Mouse (Mus musculus): Measurements from ENCODE around the gene Tnip1. TPM values are rescaled to one million over a fixed set of nuclear protein-coding genes. Genes with fewer than 3 reads are reported as not detected.
A peak's percentile ranks its signal among the peaks of the same experiment; 100 is the strongest.
"Not testable (repeated sequence)": the region's sequence is repeated elsewhere in the genome, so short reads cannot be mapped to it uniquely, and the experiment has no call there.

The Tnip1 gene
- polyA plus RNA-seq, 1 experiment from 2014 or later: 20.3 TPM

DNA sequence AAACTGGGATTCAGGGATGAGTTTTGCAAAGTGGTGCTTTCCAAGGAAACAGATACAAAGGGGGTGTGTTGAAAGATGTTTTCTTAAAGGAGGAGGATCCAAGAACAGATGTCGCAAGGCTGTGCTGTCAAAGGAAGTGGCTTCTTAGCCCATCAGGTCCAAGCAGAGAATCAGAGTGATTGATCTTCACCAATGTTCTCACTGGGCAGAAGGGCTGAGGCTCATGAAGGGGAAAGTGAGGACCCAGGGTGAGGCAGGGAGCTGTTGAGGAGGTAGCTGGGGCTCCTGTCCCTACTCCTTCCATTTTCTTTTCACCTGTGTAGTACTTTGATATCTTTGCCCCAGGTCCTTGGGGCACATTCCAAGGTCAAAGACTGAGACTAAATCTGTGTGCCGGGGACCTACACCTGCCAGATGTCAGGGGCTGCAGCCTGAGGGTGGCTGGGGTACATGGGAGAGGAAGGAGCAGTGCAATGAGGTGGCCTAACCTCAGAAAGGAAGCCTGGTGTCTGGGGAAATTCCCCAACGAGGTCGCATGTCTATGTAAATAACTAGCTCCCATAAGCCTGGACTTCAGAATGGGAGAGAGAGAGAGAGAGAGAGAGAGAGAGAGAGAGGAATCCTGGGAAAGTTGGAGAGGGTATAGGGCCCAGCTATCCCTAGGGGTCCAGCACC lies 9.5 kb upstream of the Tnip1 start:
- no peak for ATAC-seq (replicated peaks; ENCODE audit: insufficient number of reproducible peaks, insufficient read depth, low FRiP score, low read depth)
- 44% methylated on average over 4 of the region's 4 CpGs for WGBS
- Histone ChIP-seq H3K36me3 (no peaks in the 10 kb centered on the region), H3K4me1 (replicated peaks) (peaks cover 21% of the 10 kb centered on the region), H3K27me3 (no peaks in the 10 kb centered on the region), H3K4me2 (no peak overlapping the region), H3K27ac (no peak overlapping the region), H3K4me3 (no peak overlapping the region), H3K9ac (no peak overlapping the region), H3K9me3 (replicated peaks) (no peaks in the 10 kb centered on the region)

GRCm38 (mm10) chr11:54971365-54972048 lies 8.8 kb upstream of the Tnip1 start:
- ATAC-seq (replicated peaks; ENCODE audit: insufficient number of reproducible peaks, insufficient read depth, low FRiP score, low read depth): no peak
- WGBS: 68% methylated on average over 8 of the region's 8 CpGs
- Histone ChIP-seq H3K27ac (no peak overlapping the region), H3K4me3 (no peak overlapping the region), H3K9ac (no peak overlapping the region), H3K36me3 (no peaks in the 10 kb centered on the region), H3K27me3 (no peaks in the 10 kb centered on the region), H3K4me1 (replicated peaks) (peaks cover 21% of the 10 kb centered on the region), H3K4me2 (no peak overlapping the region), H3K9me3 (replicated peaks) (no peaks in the 10 kb centered on the region)

DNA sequence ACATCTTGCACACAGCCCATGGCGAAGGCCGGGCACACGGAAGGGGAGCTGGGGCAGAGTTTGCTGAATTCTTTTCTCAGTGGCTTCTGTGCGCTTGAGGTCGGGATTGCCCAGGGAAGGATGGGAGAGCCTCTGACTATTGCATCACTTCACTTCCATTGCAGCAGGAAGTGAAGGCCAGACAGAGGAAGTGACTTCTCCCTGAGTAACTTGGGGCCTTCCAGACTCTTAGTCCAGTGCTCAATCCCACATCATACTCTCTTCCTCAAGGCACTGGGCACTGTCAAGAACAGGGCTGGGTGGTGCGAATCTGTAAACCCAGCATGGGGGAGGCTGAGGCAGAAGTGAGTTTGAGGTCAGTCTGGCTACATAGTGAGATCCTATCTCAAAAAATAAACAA lies 2.5 kb upstream of the Tnip1 start:
- Histone ChIP-seq H3K9me3 (replicated peaks) (no peaks in the 10 kb centered on the region), H3K27me3 (no peaks in the 10 kb centered on the region), H3K4me2 (no peak overlapping the region), H3K27ac (no peak overlapping the region), H3K36me3 (no peaks in the 10 kb centered on the region), H3K4me1 (replicated peaks) (peaks cover 24% of the 10 kb centered on the region), H3K4me3 (no peak overlapping the region), H3K9ac (no peak overlapping the region)
- 75% methylated on average over 6 of the region's 6 CpGs for WGBS
- no peak for ATAC-seq (replicated peaks; ENCODE audit: insufficient number of reproducible peaks, insufficient read depth, low FRiP score, low read depth)

GRCm38 (mm10) chr11:54961921-54962320 lies 796 bp downstream of the Tnip1 start:
- Histone ChIP-seq H3K27me3 (no peaks in the 10 kb centered on the region), H3K4me2 (peak overlapping the region; percentile 47), H3K27ac (peak overlapping the region; percentile 60), H3K9me3 (replicated peaks) (no peaks in the 10 kb centered on the region), H3K4me3 (peak overlapping the region; percentile 30), H3K36me3 (no peaks in the 10 kb centered on the region), H3K9ac (peak overlapping the region; percentile 22), H3K4me1 (replicated peaks) (peaks cover 37% of the 10 kb centered on the region)
- no peak for ATAC-seq (replicated peaks; ENCODE audit: insufficient number of reproducible peaks, insufficient read depth, low FRiP score, low read depth)
- 48% methylated on average over 3 of the region's 3 CpGs for WGBS

DNA sequence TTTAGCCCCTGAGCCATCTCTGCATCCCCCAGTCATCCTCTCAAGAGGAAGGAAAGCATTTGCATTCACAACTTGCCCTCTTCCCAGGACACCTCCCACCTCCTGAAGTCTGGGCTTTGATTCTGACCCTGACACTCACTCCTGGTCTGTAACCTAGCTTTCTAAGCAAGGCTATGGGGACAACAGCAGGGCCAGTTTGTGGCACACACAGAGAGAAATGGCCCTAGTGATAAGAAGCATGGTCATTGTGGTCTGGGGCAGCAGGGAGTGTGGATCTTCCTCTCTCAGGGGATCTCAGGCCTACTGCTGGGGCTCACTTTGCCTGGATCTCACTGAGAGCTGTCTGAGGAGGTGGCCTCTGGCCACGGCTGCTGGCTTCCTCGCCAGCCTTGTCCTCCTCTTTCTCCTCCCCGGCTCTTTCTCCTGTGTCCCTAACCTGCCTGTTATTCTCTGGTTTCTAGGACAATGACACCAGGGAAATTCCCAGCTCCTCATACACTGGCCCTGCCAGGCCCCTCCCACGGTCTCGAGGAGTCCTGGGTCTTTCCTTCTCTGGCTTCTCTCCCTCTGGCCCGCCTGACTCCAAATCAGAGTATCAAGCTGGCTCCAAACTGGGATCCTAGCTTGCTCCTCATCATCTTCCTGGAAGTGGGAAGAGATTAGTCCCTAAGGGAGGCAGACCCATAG lies 1.4 kb downstream of the Tnip1 start:
- peak overlapping the region; percentile 47 for H3K4me2 ChIP-seq
- peak overlapping the region; percentile 22; the same call in 1 of the 2 replicates for H3K9ac ChIP-seq
- H3K27me3 ChIP-seq: no peaks in the 10 kb centered on the region
- ATAC-seq (replicated peaks; ENCODE audit: insufficient number of reproducible peaks, insufficient read depth, low FRiP score, low read depth): no peak
- H3K4me1 ChIP-seq (replicated peaks): peaks cover 39% of the 10 kb centered on the region
- H3K27ac ChIP-seq: peak overlapping the region; percentile 60; the same call in 1 of the 2 replicates
- peak overlapping the region; percentile 30; the same call in 1 of the 2 replicates for H3K4me3 ChIP-seq
- H3K36me3 ChIP-seq: no peaks in the 10 kb centered on the region
- WGBS: 63% methylated on average over 6 of the region's 6 CpGs
- no peaks in the 10 kb centered on the region for H3K9me3 ChIP-seq (replicated peaks)

GRCm38 (mm10) chr11:54960251-54960650 lies 2.5 kb downstream of the Tnip1 start:
- Histone ChIP-seq H3K9ac (no peak overlapping the region), H3K9me3 (replicated peaks) (no peaks in the 10 kb centered on the region), H3K27ac (no peak overlapping the region), H3K4me2 (no peak overlapping the region), H3K36me3 (no peaks in the 10 kb centered on the region), H3K4me1 (replicated peaks) (peaks cover 41% of the 10 kb centered on the region), H3K4me3 (no peak overlapping the region), H3K27me3 (no peaks in the 10 kb centered on the region)
- 74% methylated on average over 6 of the region's 6 CpGs for WGBS
- ATAC-seq (replicated peaks; ENCODE audit: insufficient number of reproducible peaks, insufficient read depth, low FRiP score, low read depth): no peak

GRCm38 (mm10) chr11:54958571-54959073 lies 4.1 kb downstream of the Tnip1 start:
- ATAC-seq (replicated peaks; ENCODE audit: insufficient number of reproducible peaks, insufficient read depth, low FRiP score, low read depth): no peak
- no peak overlapping the region for H3K4me2 ChIP-seq
- H3K27ac ChIP-seq: peak overlapping the region; percentile 54
- 17% methylated on average over 3 of the region's 3 CpGs for WGBS
- no peak overlapping the region for H3K4me3 ChIP-seq
- H3K27me3 ChIP-seq: no peaks in the 10 kb centered on the region
- no peaks in the 10 kb centered on the region for H3K9me3 ChIP-seq (replicated peaks)
- peaks cover 53% of the 10 kb centered on the region for H3K4me1 ChIP-seq (replicated peaks)
- H3K9ac ChIP-seq: no peak overlapping the region
- no peaks in the 10 kb centered on the region for H3K36me3 ChIP-seq

GRCm38 (mm10) chr11:54957708-54958107 lies 5.0 kb downstream of the Tnip1 start:
- H3K9me3 ChIP-seq (replicated peaks); H3K27ac ChIP-seq; H3K27me3 ChIP-seq; H3K36me3 ChIP-seq; ATAC-seq (replicated peaks; ENCODE audit: insufficient number of reproducible peaks, insufficient read depth, low FRiP score, low read depth); H3K4me2 ChIP-seq; H3K9ac ChIP-seq; H3K4me3 ChIP-seq: not testable (repeated sequence)
- WGBS: 93% methylated on average over 3 of the region's 3 CpGs
- H3K4me1 ChIP-seq (replicated peaks): peaks cover 53% of the 10 kb centered on the region

DNA sequence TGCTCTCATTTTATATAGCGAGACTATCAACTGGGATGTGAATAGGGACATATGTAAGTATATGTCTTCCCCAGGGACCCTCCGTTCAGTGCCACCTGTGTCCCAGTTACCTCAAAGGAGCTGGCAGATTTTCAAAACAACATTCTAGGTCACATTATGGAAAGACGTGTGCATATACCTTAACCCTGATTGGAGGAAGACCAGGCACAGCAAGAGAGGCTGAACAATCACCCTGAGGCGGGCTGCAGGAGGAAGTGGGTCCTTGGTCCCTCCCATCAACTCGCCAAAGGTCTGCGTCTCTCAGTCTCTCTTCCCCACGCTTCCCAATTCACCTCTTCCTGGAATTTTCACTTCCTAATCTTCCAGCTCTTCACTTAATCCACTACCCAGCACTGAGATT lies 5.8 kb downstream of the Tnip1 start:
- Histone ChIP-seq H3K4me1 (replicated peaks) (peaks cover 53% of the 10 kb centered on the region), H3K27me3 (no peaks in the 10 kb centered on the region), H3K4me3 (no peak overlapping the region), H3K27ac (no peak overlapping the region), H3K9me3 (replicated peaks) (no peaks in the 10 kb centered on the region), H3K9ac (no peak overlapping the region), H3K36me3 (no peaks in the 10 kb centered on the region), H3K4me2 (no peak overlapping the region)
- WGBS: 64% methylated on average over 7 of the region's 7 CpGs
- ATAC-seq (replicated peaks; ENCODE audit: insufficient number of reproducible peaks, insufficient read depth, low FRiP score, low read depth): no peak

- H3K27ac ChIP-seq: peak overlapping the region; percentile 91
- H3K4me1 ChIP-seq (replicated peaks): peaks cover 50% of the 10 kb centered on the region
- no peaks in the 10 kb centered on the region for H3K9me3 ChIP-seq (replicated peaks)
- ATAC-seq (replicated peaks; ENCODE audit: insufficient number of reproducible peaks, insufficient read depth, low FRiP score, low read depth): peak; percentile 95
- peak overlapping the region; percentile 74 for H3K4me3 ChIP-seq
- H3K4me2 ChIP-seq: peak overlapping the region; percentile 75
- under 1% methylated on average over 59 of the region's 59 CpGs for WGBS
- peak overlapping the region; percentile 76 for H3K9ac ChIP-seq
- H3K36me3 ChIP-seq: no peaks in the 10 kb centered on the region
- H3K27me3 ChIP-seq: no peaks in the 10 kb centered on the region
These were observed 6.8 kb downstream of the Tnip1 start for GRCm38 (mm10) chr11:54955735-54956480.

DNA sequence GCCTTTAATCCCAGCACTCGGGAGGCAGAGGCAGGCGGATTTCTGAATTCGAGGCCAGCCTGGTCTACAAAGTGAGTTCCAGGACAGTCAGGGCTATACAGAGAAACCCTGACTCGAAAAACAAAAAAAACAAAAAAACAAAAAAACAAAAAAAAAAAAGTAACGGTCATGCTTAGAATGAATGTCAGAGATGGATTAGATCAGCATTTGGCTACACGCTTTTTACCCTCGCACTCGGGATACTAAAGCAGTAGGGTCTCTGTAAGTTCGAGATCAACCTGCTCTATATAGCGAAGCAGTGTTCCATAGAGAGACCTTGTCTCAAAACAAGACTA lies 7.3 kb downstream of the Tnip1 start:
- WGBS: 35% methylated on average over 10 of the region's 10 CpGs
- peaks cover 55% of the 10 kb centered on the region for H3K4me1 ChIP-seq (replicated peaks)

More for the DNA sequence above, 7.3 kb downstream of the Tnip1 start:
- H3K4me3 ChIP-seq: peak overlapping the region; percentile 74
- H3K9me3 ChIP-seq (replicated peaks); H3K27me3 ChIP-seq; ATAC-seq (replicated peaks; ENCODE audit: insufficient number of reproducible peaks, insufficient read depth, low FRiP score, low read depth); H3K36me3 ChIP-seq: not testable (repeated sequence)
- H3K9ac ChIP-seq: peak overlapping the region; percentile 76
- peak overlapping the region; percentile 91 for H3K27ac ChIP-seq
- peak overlapping the region; percentile 75 for H3K4me2 ChIP-seq
